Mouse (Mus musculus) lung, postnatal 10 days (tissue): ENCODE data around the gene Pate4.
"Not testable (repeated sequence)": the region's sequence is repeated elsewhere in the genome, so short reads cannot be mapped to it uniquely, and the experiment has no call there.

Experiments
- DNase-seq: peaks from one replicate; pipeline ENCODE4 v3.0.0; 2021

Pate4 gene

GRCm38 (mm10) chr9:35611841-35612240 is at the start of gene Pate4:
Gene Pate4, minus strand, starts transcription at chr9:35611941.
- no peak for DNase-seq

- DNase-seq, result no peak
These were observed 36.4 kb upstream of the Pate4 start, which contains the start of gene Pate3 for GRCm38 (mm10) chr9:35648102-35648501. Gene Pate3, minus strand, starts transcription at chr9:35648202.

GRCm38 (mm10) chr9:35632981-35633380 is 21.2 kb upstream of the Pate4 start:
- no peak for DNase-seq

GRCm38 (mm10) chr9:35616784-35617183 is 5.0 kb upstream of the Pate4 start:
- not testable (repeated sequence) for DNase-seq

- DNase-seq, result no peak
These were observed 2.3 kb upstream of the Pate4 start for GRCm38 (mm10) chr9:35614005-35614404.

GRCm38 (mm10) chr9:35607647-35608405 is 3.9 kb downstream of the Pate4 start:
- no peak for DNase-seq

- DNase-seq, result no peak
These were observed 18.8 kb downstream of the Pate4 start for GRCm38 (mm10) chr9:35592903-35593302.

GRCm38 (mm10) chr9:35587674-35588073 is 24.1 kb downstream of the Pate4 start:
- no peak for DNase-seq

- no peak for DNase-seq
These were observed 37.3 kb downstream of the Pate4 start for GRCm38 (mm10) chr9:35574416-35574815.

- DNase-seq, result no peak
These were observed 41.1 kb downstream of the Pate4 start for GRCm38 (mm10) chr9:35570663-35571062.

- peak; percentile 96 for DNase-seq
These were observed 41.9 kb downstream of the Pate4 start, which contains the start of the genes Pate2 and Hyls1 for GRCm38 (mm10) chr9:35569571-35570534. Gene Pate2, plus strand, starts transcription at chr9:35570284. Gene Hyls1, minus strand, starts transcription at chr9:35570398.

GRCm38 (mm10) chr9:35567995-35568394 is 43.7 kb downstream of the Pate4 start:
- DNase-seq, result no peak

- DNase-seq, result no peak
These were observed 47.1 kb downstream of the Pate4 start for GRCm38 (mm10) chr9:35564536-35565240.

- DNase-seq, result no peak
These were observed 50.2 kb downstream of the Pate4 start for GRCm38 (mm10) chr9:35561583-35561982.

GRCm38 (mm10) chr9:35561076-35561475 is 50.7 kb downstream of the Pate4 start:
- DNase-seq, result no peak

GRCm38 (mm10) chr9:35559009-35559890 is 52.5 kb downstream of the Pate4 start:
- DNase-seq, result peak; percentile 80

- DNase-seq, result no peak
These were observed 53.3 kb downstream of the Pate4 start, which contains the start of the genes Ddx25 and Pus3 for GRCm38 (mm10) chr9:35558257-35559008. Gene Ddx25, minus strand, starts transcription at chr9:35558528. Gene Pus3, plus strand, starts transcription at chr9:35558595.
